Mouse (Mus musculus): Measurements from ENCODE around the gene Spg21.

DNA sequence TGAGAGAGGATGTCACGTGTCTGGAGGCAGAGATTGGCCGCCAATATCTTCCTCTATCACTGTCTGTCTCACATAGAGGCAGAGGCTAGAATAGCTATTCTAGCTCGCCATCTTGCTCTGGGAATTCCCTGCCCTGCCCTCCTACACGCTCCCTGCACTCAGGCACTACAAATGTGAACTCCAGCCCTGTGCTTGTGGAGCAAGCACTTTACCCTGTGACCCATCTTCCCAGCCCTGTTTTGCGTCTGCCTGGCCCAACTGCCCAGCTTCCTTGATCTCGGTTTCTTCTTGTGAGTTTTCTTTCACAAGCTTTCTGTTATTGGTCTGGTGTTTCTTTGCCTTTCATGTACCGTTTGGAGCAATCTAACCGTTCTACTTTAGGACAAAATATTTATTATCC lies 18.4 kb downstream of the Spg21 start:
- TF ChIP-seq CTCF (IDR thresholded peaks at IDR 0.05; ENCODE audit: low read depth) (no peak), EP300 (IDR thresholded peaks at IDR 0.05; ENCODE audit: low read depth) (no peak)
